Mouse (Mus musculus) layer of hippocampus, postnatal 14 days (tissue): Measurements from ENCODE around the gene Apbb2. TPM values are rescaled to one million over a fixed set of nuclear protein-coding genes. Genes with fewer than 3 reads are reported as not detected.

ENCODE experiments used
- DNase-seq, 2 experiments: peaks; one replicate each; pipeline ENCODE4 v3.0.0; 2021 to 2022; ENCODE audit warnings: low spot score in 2 of 2, mixed read lengths in 1 of 2
- total RNA-seq, 2 experiments: library from RNA; stranded (reverse); gene quantifications; 2 replicates each; pipeline ENCODE4 v1.2.3; 2021

Gene Apbb2
- total RNA-seq, 2 experiments from 2014 or later = 63.0 to 68.4 TPM

DNA sequence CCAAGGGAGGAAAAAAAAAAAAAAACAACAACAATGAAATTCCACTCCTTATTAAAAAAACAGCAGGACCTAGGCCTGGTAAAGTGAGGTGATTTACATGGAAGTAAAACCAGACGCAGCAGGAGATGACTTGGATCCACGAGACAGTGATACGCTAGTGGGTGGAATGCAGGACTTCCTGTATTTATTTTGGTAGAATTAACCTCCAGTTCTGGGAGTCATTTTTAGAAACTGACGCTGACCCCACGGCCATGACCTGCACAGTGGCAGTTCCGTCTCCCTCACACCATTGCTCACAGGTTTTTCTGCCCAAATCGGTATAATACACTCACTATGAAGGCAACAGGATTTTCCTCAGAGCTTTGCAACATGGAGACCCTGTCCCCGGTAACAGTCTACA is 14.8 kb downstream of the Apbb2 start:
- DNase-seq = no peak

GRCm38 (mm10) chr5:66603223-66603622 is 15.4 kb downstream of the Apbb2 start:
- DNase-seq = no peak

- no peak for DNase-seq
These were observed 16.2 kb downstream of the Apbb2 start for GRCm38 (mm10) chr5:66602287-66602820.

DNA sequence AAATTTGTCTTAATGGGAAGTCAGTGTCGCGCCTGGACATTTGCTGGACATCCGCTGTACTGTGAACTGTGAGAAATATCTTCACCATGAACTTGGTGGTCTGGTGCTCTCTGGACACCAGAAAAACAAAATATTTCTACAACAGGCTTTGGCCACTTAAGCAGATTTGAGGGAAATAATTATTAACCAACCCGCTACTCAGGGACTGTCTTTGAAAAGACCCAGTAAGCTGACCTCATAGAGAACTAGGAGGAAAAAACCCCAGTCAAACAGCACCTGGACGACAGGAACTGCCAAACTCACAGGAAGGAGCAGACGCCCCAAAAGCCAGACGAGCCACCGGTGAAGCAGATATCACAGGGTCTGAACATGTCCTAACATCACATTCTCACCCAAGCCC is 18.2 kb downstream of the Apbb2 start:
- DNase-seq = no peak

- no peak for DNase-seq
These were observed 18.7 kb downstream of the Apbb2 start for GRCm38 (mm10) chr5:66599888-66600287.

- DNase-seq = no peak
These were observed 22.3 kb downstream of the Apbb2 start for GRCm38 (mm10) chr5:66596296-66596695.

DNA sequence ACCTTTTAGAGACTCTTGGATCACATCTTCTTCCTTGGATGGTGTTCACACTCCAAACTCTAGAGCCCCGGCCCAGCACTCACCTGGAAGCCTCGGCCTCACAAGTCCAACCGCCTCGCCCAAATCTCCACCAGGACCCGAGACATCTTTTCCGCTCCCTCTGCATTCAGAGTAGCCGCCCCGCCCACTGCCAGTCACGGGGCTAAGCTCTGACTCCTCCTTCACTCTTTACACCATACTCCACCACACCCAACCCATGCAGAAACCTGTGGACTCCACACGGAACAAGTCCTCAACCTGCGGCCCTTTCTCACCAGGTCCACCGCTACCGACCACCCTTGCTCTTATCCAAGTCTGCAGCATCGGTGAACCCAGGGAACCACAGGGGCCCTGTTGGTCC is 23.7 kb downstream of the Apbb2 start:
- no peak for DNase-seq

DNA sequence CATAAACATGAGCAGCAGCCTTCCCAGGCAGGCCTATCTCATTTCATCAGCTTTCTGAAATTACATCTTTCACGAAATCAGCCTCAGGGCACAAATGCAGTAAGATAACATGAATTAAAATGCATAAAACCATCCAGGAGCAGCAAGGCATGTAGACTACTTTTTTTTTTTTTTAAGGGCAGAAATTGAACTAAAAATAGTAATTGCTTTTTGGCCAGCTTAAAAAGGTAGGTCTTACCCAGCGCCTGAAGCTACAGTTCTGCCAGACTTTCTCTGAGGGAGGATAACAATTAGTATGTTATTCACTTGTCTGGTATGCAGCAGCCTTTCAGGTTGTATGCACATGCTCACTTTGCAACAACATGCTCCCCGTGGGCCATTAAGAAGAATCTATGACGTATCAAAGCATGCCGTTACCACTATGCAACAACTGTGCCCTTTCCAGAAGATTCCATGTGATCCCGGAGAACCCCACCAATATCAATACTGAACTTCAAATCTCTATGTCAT is 32.3 kb downstream of the Apbb2 start:
- DNase-seq = no peak

GRCm38 (mm10) chr5:66583019-66583406 is 35.6 kb downstream of the Apbb2 start:
- DNase-seq = no peak

DNA sequence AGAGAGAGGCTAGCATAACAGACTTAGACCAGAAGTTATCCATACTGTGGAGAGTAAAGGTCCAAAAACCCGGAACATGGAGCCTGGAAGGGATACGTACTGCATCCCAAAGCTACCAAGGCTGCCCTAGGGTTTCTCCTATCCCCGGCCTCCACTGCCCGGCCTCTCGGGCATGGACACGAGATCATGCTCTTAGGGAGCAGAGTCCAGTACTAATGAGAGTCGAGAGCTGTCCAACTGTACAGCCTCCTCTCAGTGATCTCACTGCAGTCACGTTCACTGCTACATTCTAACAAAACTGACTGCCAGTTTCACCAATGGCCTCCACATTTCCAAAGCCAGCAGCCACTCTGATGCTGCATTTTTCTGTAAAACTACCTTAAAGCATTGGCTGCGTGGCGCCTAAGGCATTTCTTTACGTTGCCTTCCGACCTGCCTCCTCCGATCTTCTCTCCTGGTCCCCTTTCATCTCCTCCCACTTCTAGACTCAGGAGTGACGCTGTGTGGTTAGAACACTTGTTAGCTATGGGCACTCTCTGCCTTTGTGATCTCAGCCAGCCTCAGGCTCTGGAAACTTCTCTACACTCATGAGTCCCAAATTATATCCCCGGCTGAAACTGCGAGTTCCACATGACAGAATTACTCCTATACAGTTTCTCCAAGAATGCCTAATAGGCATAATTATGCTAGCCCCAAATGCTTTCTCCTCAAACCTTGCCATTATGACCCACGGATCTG is 36.1 kb downstream of the Apbb2 start:
- DNase-seq = no peak

- DNase-seq = no peak
These were observed 39.5 kb downstream of the Apbb2 start for GRCm38 (mm10) chr5:66579066-66579465.

DNA sequence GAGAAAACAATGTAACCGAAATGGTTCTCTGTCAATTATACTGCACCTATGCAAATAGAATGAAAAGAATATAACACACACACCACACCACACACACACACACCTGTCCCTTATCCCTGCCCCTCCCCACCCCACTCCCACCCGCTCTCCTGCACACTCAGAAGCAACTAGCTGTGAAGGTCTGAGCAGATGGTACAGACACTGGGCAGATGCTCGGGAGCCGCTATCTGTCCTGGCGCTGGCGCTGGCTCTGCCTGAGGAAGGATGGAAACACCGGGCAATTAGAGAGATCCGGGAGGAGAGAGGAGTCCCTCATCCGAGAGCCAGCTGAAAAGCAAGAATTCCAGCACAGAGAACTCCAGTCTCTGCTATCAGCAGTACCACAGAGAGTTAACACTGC is 42.3 kb downstream of the Apbb2 start:
- DNase-seq = no peak

DNA sequence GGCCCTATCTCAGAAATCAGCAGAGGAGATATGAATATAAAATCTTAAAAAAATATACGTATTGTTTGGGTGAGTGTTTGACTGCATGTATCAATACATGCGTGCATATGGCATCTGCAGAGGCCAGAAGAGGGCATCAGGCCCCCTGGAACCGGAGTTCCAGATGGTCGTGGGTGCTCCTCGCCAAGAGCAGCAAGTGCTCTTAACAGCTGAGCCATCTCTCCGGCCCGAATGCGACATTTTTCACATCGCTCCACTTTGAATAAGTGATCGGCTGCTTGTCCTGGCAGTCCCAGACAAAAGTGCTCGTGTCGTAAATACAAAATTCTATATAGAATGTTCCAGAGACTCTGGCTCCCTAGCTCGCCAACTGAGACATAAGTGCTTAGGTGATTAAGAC is 43.4 kb downstream of the Apbb2 start:
- DNase-seq = no peak

DNA sequence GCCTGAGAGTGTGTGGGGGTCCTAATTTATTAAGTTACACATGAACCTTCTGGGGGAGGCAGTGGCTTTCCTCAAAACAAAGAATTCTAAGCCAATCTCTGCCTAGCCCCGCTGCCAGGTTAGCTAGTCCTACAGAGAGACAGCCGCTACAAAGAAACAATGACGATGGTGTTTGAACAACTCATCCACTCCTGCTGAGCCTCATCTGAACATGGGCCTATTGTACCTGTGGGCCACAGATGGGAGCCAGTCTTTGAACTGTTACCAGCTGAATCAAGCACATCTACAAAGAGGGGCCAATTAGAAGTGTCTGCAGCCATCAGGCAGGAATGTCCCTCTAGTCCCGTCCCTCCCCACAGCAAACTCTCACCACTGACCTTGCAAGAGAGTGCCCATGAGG is 45.3 kb downstream of the Apbb2 start:
- no peak for DNase-seq

GRCm38 (mm10) chr5:66572086-66572855 is 46.3 kb downstream of the Apbb2 start:
- no peak for DNase-seq

DNA sequence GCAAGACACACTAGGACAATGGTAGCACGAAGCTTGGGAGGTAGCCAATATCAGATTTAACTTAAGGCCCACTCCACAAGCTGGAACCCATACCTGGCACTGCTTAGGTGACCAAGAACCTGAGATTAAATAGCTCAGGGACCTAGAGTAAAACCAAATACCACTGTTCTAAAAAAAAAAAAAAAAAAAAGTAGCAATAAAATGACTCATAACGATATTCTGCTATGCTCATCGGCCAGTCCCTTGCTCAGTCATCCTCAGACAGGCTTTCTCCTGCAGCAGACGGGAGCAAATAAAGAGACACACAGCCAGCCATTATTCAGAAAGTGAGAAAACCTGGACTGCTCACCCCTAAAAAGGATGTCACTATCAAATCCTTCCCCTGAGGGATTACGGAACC is 47.9 kb downstream of the Apbb2 start:
- no peak for DNase-seq

- DNase-seq = no peak
These were observed 49.3 kb downstream of the Apbb2 start for GRCm38 (mm10) chr5:66569141-66569801.

DNA sequence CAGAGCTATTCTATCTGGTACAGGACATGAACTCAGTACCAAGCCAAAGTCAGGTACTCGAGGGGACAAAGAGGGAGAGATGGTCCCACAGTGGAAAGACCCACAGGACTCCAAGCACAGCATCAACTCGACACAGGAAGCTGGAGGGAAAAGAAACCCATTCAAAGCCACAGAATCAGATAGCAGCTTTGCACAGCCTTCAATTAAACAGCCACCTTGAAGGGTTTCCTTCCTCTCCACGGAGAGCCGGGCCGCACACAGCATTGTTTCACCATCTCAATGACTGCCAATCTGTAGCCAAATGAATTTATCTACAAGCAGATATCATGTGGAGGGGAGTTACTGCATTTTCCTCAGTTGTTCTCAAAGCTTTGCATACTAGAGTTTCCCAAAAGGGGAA is 50.6 kb downstream of the Apbb2 start:
- no peak for DNase-seq

DNA sequence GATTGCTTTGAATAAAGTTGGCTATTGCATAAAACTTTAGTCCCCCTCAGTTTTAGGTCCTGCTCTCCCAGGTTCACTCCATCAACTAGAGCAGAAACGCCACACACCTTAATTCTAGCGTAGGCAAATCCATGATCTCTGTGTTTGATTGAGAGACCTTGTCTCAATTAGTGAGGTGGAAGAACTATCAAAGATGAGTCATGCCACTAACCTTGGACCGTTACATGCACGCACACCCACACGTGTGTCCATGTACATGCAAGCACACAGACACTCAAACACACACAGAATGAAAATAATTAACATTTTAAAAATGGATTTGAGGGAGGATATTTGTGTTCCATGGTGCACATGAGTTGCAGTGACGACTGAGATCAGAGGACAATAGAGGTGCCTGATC is 51.2 kb downstream of the Apbb2 start:
- DNase-seq = no peak

DNA sequence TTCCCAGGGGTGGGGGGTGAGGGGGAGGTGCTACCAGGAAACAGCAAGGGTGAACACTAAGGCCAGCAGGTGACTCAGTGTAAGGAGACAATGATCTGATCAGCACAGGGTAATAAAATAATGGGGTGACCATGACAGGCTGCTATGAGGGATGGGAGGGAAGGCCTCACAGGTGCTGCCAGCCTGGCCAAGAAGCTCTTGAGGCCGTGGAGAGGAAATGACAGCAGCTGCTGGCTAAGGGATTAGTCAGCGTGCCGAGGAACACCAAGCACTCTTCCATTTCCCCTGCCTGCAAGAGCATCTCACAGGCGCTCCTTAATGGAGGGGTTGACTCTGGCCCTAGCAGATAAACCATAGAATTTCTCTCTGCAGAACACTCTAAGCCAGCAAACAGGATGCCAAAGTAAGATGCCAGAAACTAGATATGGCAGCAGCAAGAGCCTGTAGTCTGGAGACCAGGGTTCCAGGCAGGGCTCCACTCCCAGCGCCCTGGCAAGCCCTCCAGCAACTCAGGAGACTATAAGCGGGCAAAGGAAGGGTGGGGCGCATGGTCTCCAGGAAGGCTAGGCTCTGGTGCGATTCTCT is 58.9 kb downstream of the Apbb2 start:
- no peak for DNase-seq

GRCm38 (mm10) chr5:66558094-66558493 is 60.5 kb downstream of the Apbb2 start:
- no peak for DNase-seq
